Mouse (Mus musculus) lung, embryonic 16.5 days (tissue): ENCODE measurements around the gene Rab30. TPM values are rescaled to one million over a fixed set of nuclear protein-coding genes. Genes with fewer than 3 reads are reported as not detected.

Experiments used
- ATAC-seq: fragments of 200-750 bp; cut with Nextera tagmentation; 2 replicates; pipeline ENCODE4 v1.8.0; 2017; ENCODE audit warnings: low read depth, mild to moderate bottlenecking, moderate library complexity
- H3K27ac ChIP-seq: fragments of 300-500 bp; sonication (generic); 2 replicates; pipeline ENCODE4 v1.5.1; 2014; ENCODE audit warnings: mild to moderate bottlenecking, control low read depth, low read length
- H3K27me3 ChIP-seq: fragments of 300-500 bp; sonication (generic); 2 replicates; pipeline ENCODE4 v1.6.1; 2014; ENCODE audit warnings: low read depth, low read length, mixed read lengths; ENCODE audit not compliant: control insufficient read depth, insufficient read depth
- H3K36me3 ChIP-seq: fragments of 300-500 bp; sonication (generic); 2 replicates; pipeline ENCODE4 v1.6.1; 2014; ENCODE audit warnings: low read length; ENCODE audit not compliant: control insufficient read depth, insufficient read depth
- H3K4me1 ChIP-seq: fragments of 300-500 bp; sonication (generic); replicated peaks from 2 replicates; pipeline ENCODE4 v1.6.1; 2014; ENCODE audit warnings: low read length, mixed read lengths; ENCODE audit not compliant: control insufficient read depth, insufficient read depth
- H3K4me2 ChIP-seq: fragments of 300-500 bp; sonication (generic); 2 replicates; pipeline ENCODE4 v1.6.1; 2014; ENCODE audit warnings: low read depth, low read length, control low read depth
- H3K4me3 ChIP-seq: fragments of 300-500 bp; sonication (generic); 2 replicates; pipeline ENCODE4 v1.5.1; 2014; ENCODE audit warnings: mild to moderate bottlenecking, low read length, control low read depth
- H3K9ac ChIP-seq: fragments of 300-500 bp; sonication (generic); 2 replicates; pipeline ENCODE4 v1.6.1; 2014; ENCODE audit warnings: low read length, control low read depth
- H3K9me3 ChIP-seq: fragments of 300-500 bp; sonication (generic); 2 replicates; pipeline ENCODE4 v1.6.1; 2016; ENCODE audit warnings: low read length; ENCODE audit not compliant: control insufficient read depth
- WGBS: fragments of 180-500 bp; shearing (Covaris S2); extraction: QIAGEN DNeasy Blood & Tissue Kit; methylation state at CpG from one replicate; pipeline ENCODE4 v1.1.7; 2014; 5-methylcytosine and 5-hydroxymethylcytosine counted together
- polyA plus RNA-seq: library from polyadenylated mRNA; unstranded; fragments of >200 nt; fragmentation: Nextera tagmentation; extraction: Ambion mirVana; gene quantifications from 2 replicates; pipeline ENCODE4 v1.2.1, GENCODE M21; 2015

Gene Rab30
- polyA plus RNA-seq, 1 experiment from 2014 or later, result 5.0 TPM

DNA sequence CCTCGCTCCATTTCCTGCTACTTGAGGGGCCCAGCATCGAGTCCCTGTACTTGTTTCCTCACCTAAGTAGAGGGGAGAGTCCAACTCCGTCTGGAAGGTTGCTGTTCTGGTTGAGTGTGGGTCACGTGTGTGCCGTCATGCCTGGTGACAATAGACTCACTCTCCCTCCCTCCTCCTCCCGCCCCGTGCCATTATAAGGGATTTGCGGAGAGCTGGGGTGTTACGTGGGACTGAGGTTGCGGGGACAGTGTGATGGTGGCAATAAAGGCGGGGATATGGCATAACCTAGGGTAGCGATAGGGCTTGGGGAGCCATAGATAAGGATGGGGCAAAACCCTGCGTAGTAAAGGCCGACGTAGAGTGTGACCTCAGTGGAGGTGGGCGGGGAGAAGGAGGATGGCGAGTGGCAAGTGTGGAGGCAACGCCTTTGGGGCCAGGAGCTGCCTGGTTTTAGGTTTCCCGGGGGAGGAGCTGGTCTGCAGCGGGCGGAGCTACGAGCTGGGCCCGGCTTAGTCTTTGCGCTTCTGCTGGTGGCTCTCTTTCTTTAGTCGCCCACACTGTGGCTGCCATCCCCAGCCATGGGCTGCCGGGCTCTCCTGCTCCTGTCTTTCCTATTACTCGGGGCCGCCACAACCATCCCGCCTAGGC, 133.5 kb downstream of the Rab30 start:
- under 1% methylated on average over 27 of the region's 29 CpGs for WGBS
- ATAC-seq, result peak; percentile 91

DNA sequence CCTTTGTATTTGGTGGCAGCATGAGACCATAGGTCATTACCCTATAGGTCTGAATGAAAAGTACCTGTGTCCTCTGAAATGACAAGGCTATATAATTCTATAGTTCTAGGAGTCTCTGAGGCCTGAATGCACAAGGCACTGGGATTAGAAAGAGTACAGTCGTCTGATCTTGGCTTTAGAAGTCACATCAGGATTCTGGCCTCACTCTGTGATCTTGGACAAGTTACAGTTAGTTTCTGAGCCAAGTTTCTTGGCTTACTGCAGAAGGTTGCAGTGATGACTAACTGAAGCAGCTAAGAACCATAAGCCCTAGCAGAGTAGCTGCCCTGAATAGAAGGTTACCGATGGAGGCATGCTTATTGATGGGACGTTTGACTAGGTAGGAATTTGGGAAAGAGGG, 134.7 kb downstream of the Rab30 start:
- 24% methylated on average over 3 of the region's 3 CpGs for WGBS
- Histone ChIP-seq H3K4me1 (peaks cover 15% of the 10 kb centered on the region), H3K4me2 (peak overlapping the region; percentile 70), H3K9ac (peak overlapping the region; percentile 83), H3K9me3 (no peaks in the 10 kb centered on the region), H3K27ac (peak overlapping the region; percentile 54), H3K27me3 (no peaks in the 10 kb centered on the region), H3K36me3 (no peaks in the 10 kb centered on the region), H3K4me3 (peak overlapping the region; percentile 66)
- ATAC-seq, result no peak

More for the DNA sequence above, 133.5 kb downstream of the Rab30 start:
- H3K9ac ChIP-seq, result peak overlapping the region; percentile 83
- peak overlapping the region; percentile 66 for H3K4me3 ChIP-seq
- peak overlapping the region; percentile 99 for H3K27ac ChIP-seq
- H3K4me1 ChIP-seq, result peaks cover 15% of the 10 kb centered on the region
- H3K36me3 ChIP-seq, result no peaks in the 10 kb centered on the region
- no peaks in the 10 kb centered on the region for H3K9me3 ChIP-seq
- H3K4me2 ChIP-seq, result peak overlapping the region; percentile 70
- H3K27me3 ChIP-seq, result no peaks in the 10 kb centered on the region

DNA sequence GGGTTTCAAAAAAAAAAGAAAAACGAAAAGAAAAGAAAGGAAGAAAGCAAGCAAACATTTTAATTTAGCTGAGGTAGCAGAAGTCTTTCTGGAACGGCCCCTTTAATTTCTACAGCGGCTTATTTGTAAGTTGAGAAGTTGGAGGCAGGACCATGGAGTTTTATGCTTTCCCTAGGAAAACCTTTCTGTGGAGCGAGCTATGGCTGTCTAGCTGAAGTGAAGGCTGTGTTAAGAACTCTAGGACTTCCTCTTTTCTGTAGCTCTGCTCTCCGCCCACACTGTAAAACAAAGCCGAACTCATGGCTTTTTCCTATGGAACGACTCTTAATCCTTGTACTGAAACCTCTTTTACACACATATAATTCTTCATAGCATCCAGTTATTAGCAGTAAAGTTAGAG, 135.1 kb downstream of the Rab30 start:
- Histone ChIP-seq H3K4me3 (peak overlapping the region; percentile 66), H3K9me3 (no peaks in the 10 kb centered on the region), H3K9ac (peak overlapping the region; percentile 51), H3K4me1 (peaks cover 15% of the 10 kb centered on the region), H3K4me2 (peak overlapping the region; percentile 70), H3K27me3 (no peaks in the 10 kb centered on the region), H3K36me3 (no peaks in the 10 kb centered on the region), H3K27ac (peak overlapping the region; percentile 76)
- ATAC-seq, result no peak
- WGBS, result 20% methylated on average over 7 of the region's 7 CpGs

DNA sequence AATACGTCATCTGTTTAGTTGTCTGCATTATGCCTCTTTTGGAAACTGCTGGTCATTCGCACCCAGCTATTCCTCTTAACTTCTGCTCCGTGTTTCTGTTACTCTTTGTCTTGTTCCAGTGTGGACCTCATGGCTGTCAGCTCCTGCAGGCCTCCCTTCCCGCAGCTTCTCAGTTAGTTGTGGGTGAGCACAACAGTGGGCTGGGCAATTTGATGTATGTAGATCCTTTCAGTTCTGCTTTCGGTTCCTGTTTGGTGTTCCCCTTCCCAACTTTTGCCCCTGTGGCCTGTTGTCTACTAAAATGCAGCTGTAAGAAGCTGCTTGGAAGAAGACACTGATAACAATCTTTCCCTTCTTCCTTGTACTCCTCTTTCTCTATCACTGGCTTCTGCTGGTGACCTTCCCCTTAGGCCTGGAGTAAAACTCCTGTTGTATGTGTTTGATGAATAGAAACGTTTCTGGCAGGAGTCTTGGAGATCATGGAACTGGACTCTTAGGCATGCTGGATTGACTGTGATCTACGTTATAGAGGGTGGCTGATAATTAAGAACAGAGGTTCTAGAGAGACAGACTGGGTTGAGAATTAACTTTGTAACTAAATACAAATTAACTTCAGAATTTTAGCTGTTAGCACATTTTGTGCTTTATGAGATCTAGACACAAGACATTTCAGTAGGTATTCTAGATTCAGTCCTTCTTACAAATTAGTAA, 137.3 kb downstream of the Rab30 start:
- WGBS, result 70% methylated on average over 7 of the region's 7 CpGs
- peak overlapping the region; percentile 20 for H3K4me2 ChIP-seq
- no peak overlapping the region for H3K9ac ChIP-seq
- no peaks in the 10 kb centered on the region for H3K36me3 ChIP-seq
- no peaks in the 10 kb centered on the region for H3K27me3 ChIP-seq
- H3K27ac ChIP-seq, result no peak overlapping the region
- peaks cover 8% of the 10 kb centered on the region for H3K4me1 ChIP-seq
- no peaks in the 10 kb centered on the region for H3K9me3 ChIP-seq
- H3K4me3 ChIP-seq, result no peak overlapping the region
- no peak for ATAC-seq

DNA sequence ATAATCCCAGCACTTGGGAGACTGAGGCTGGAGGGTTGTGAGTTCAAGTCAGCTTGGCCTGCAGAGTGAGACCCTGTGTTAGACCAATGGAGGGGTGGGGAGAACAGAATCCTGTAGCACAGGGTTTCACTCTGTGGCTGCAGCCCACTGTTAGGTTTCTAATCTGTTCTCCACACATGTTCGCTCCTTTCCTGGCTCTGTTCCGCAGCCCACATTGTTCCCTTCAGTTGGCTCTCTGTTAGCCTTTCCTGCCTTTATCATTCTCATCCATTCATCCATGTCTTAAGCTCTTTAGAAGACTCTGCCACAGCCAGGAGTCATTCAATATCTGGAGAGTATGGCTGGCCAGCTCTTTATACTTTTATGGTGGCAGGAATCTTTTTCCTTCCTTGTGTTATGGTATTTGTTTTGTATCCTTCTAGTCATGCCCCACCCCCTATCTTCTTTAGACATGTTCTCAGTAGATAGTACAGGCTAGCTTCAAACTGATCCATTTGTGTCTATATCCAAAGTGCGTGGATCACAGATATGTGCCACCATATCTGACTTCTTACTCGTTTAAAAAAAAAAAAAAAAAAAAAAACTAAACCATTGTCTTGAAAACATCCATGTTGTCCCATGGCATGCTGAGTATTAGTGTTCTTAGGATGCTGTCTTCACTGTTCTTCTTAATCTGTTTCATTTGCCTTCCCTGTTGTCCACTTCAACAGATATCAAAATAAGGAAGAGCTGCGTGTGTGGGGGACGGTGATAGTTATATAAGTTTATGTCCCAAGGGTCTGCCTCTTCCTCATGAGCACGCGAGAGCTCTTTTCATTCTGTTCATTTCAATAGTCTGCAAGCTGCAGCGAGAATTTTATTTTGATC, 142.7 kb downstream of the Rab30 start:
- no peaks in the 10 kb centered on the region for H3K36me3 ChIP-seq
- ATAC-seq, result peak; percentile 75
- H3K27me3 ChIP-seq, result no peaks in the 10 kb centered on the region
- no peak overlapping the region for H3K9ac ChIP-seq
- 82% methylated on average over 9 of the region's 9 CpGs for WGBS
- H3K4me1 ChIP-seq, result 0 out of 2 replicates have a peak, but pooled peaks cover 2% of the 10 kb centered on the region
- peak overlapping the region; percentile 53; the same call in 1 of the 2 replicates for H3K27ac ChIP-seq
- H3K9me3 ChIP-seq, result no peaks in the 10 kb centered on the region
- H3K4me2 ChIP-seq, result no peak overlapping the region
- H3K4me3 ChIP-seq, result no peak overlapping the region

DNA sequence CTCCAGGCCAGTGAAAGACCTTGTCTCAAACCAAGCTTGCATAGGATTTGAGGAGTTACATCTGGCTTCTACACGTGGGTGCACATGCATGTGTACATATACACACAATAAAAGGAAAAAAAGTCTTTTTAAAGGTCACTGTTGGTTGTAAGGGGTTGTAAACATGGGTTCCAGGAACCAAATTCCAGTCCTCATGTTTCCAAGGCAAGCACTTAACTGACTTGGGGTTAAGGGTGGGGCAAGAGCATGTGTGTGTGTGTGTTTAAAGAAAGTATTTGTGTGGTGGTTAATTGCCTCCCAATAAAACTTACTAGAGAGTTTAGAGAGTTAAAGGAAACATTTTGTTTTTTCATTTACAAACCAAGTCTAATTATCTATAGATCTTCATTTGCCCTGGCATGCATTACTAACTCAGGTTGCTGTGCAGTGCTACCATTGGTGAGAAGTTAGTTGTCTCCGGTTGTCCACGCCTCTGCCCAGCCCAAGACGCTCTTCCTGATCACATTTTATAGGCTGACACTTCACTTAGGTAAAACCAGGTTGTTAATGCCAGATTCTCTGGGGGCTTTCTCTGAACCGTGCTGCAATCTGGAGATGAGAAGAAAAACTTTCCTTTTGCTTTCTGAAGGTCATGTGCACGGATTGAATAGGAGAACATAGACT, 143.7 kb downstream of the Rab30 start:
- Histone ChIP-seq H3K9ac (no peak overlapping the region), H3K4me2 (no peak overlapping the region), H3K4me3 (no peak overlapping the region), H3K27me3 (no peaks in the 10 kb centered on the region), H3K36me3 (no peaks in the 10 kb centered on the region; the same call in 1 of the 2 replicates), H3K9me3 (no peaks in the 10 kb centered on the region), H3K4me1 (0 out of 2 replicates have a peak, but pooled peaks cover 2% of the 10 kb centered on the region), H3K27ac (0 out of 2 replicates have a peak overlapping the region, but pooled peaks have one; percentile 4)
- 71% methylated on average over 6 of the region's 6 CpGs for WGBS
- ATAC-seq, result no peak

DNA sequence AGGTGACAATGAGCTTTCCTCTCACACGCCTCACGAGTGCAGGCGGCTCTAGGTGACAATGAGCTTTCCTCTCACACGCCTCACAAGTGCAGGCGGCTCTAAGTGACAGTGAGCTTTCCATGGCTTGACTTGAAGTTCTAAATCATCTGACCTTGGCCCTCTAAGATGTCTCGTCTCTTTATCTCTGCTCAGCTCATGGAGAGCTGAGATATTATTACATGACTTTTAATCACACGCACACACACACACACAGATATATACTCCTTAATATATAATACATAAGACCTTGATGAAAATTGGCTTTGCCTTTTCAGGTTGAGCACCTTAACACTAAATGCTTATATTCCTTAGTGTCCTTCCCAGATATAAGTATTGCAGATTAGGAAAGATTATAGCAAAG, 145.4 kb downstream of the Rab30 start:
- Histone ChIP-seq H3K4me3 (no peak overlapping the region), H3K4me1 (0 out of 2 replicates have a peak, but pooled peaks cover 2% of the 10 kb centered on the region), H3K9me3 (no peaks in the 10 kb centered on the region), H3K36me3 (no peaks in the 10 kb centered on the region; the same call in 1 of the 2 replicates), H3K27me3 (no peaks in the 10 kb centered on the region), H3K4me2 (no peak overlapping the region), H3K27ac (no peak overlapping the region), H3K9ac (no peak overlapping the region)
- WGBS, result 63% methylated on average over 7 of the region's 7 CpGs
- no peak for ATAC-seq

DNA sequence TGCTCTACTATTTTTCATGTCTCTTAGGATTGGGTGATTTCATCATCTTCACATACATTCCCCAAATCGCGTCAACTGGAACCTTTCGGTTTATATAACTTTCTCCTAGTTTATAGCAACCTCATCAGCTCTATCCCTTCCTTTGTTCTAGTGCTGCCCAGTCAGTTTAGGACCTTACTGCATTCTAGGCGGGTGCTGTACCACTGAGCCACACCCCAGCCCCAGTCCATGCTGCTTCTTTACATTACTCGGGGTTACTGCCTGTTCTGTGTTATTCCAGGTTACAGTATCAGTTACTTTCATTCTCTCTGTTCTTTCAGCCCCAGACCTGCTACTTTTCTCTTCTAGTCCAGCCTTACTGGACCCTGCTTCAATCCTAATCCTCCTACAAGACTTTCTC, 145.8 kb downstream of the Rab30 start:
- H3K9ac ChIP-seq, result no peak overlapping the region
- H3K9me3 ChIP-seq, result no peaks in the 10 kb centered on the region
- no peak for ATAC-seq
- H3K36me3 ChIP-seq, result no peaks in the 10 kb centered on the region; the same call in 1 of the 2 replicates
- H3K4me3 ChIP-seq, result no peak overlapping the region
- 87% methylated on average over 5 of the region's 5 CpGs for WGBS
- H3K4me1 ChIP-seq, result 0 out of 2 replicates have a peak, but pooled peaks cover 2% of the 10 kb centered on the region
- no peak overlapping the region for H3K27ac ChIP-seq
- H3K4me2 ChIP-seq, result no peak overlapping the region
- H3K27me3 ChIP-seq, result no peaks in the 10 kb centered on the region
